Mouse (Mus musculus) adrenal gland, postnatal 4 days (tissue): ENCODE results near the gene Naa10. TPM values are rescaled to one million over a fixed set of nuclear protein-coding genes. Genes with fewer than 3 reads are reported as not detected.

ENCODE experiments used
- total RNA-seq, 2 experiments: library from RNA; stranded (reverse); gene quantifications; 2 replicates each; pipeline ENCODE4 v1.2.3; 2021

The Naa10 gene
- total RNA-seq, 2 experiments from 2014 or later: 98.4 to 104 TPM

Other genes with a start within 250 kb of the Naa10 start
- 10 to 100 TPM; 66.1 to 78.9 TPM for gene Slc6a8, start 248.8 kb downstream of the Naa10 start, total RNA-seq
- 100 to 1,000 TPM; 175 to 197 TPM for gene Bcap31, start 205.8 kb downstream of the Naa10 start, total RNA-seq
- 10 to 100 TPM; 28.9 to 29.6 TPM for gene Abcd1, start 205.3 kb downstream of the Naa10 start, total RNA-seq
- 1 to 10 TPM; 2.2 to 2.6 TPM for gene Plxnb3, start 164.9 kb downstream of the Naa10 start, total RNA-seq
- gene Srpk3, start 147.5 kb downstream of the Naa10 start, total RNA-seq: 1 to 10 TPM; 2.7 to 4.6 TPM
- gene Idh3g, start 135.0 kb downstream of the Naa10 start, total RNA-seq: 100 to 1,000 TPM; 296 to 313 TPM
- 100 to 1,000 TPM; 182 to 189 TPM for gene Ssr4, start 134.9 kb downstream of the Naa10 start, total RNA-seq
- 1 to 10 TPM; 8.2 to 9.8 TPM for gene Pdzd4, start 97.0 kb downstream of the Naa10 start, total RNA-seq
- gene Avpr2, start 29.8 kb downstream of the Naa10 start, total RNA-seq: under 1 TPM in 1 of 2 experiments, not detected in 1; 0.76 TPM
- 10 to 100 TPM; 27.6 to 45.7 TPM for gene L1cam, start 25.8 kb downstream of the Naa10 start, total RNA-seq
- 10 to 100 TPM in 1 of 2 experiments, 1 to 10 TPM in 1; 6.6 to 10.1 TPM for gene Arhgap4, start 74 bp downstream of the Naa10 start, total RNA-seq
- gene Renbp, start 8.9 kb upstream of the Naa10 start, total RNA-seq: 10 to 100 TPM; 30.4 to 30.8 TPM
- 10 to 100 TPM; 93.9 to 95.8 TPM for gene Hcfc1, start 44.4 kb upstream of the Naa10 start, total RNA-seq
- gene Irak1, start 102.0 kb upstream of the Naa10 start, total RNA-seq: 100 to 1,000 TPM; 127 to 128 TPM
- gene Opn1mw, start 205.5 kb upstream of the Naa10 start, total RNA-seq: not detected
- 10 to 100 TPM; 41.1 to 45.1 TPM for gene Mecp2, start 213.4 kb upstream of the Naa10 start, total RNA-seq
- gene Tex28, start 245.9 kb upstream of the Naa10 start, total RNA-seq: not detected